Mouse (Mus musculus): ENCODE results near the gene Ccnb1ip1. TPM values are rescaled to one million over a fixed set of nuclear protein-coding genes. Genes with fewer than 3 reads are reported as not detected.

The Ccnb1ip1 gene
- polyA plus RNA-seq, 1 experiment from 2014 or later = not detected

DNA sequence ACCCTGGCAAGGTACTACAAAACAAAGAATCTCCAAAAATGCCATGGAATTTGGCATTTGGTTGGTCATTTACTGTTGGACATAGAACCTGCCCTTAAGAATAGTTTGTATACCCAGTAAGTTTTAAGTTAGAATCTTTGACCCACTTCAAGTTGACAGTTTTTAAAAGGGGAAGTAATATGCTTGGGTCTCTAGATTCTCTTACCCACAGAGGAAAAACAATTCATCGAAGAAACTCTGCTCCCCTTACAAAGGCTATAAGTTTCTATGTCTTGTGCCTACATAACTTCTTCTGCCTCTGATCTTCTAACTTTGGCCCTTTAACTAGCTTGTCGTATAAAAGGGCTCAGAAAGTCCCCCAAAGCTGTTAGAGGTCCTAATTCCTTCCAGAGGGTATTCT lies 67.2 kb downstream of the Ccnb1ip1 start:
- no peak overlapping the region for H3K27ac ChIP-seq
- H3K36me3 ChIP-seq (ENCODE audit: inconsistent target) = no peaks in the 10 kb centered on the region
- no peak overlapping the region for H3K4me3 ChIP-seq (ENCODE audit: inconsistent target)
- 3% methylated on average over 2 of the region's 2 CpGs for WGBS (ENCODE audit: missing documents)
- no peaks in the 10 kb centered on the region for H3K79me2 ChIP-seq (ENCODE audit: inconsistent target)

Other genes starting within 250 kb of the Ccnb1ip1 start
- not detected in 3 replicates for gene Olfr744, start 192.9 kb downstream of the Ccnb1ip1 start, polyA plus RNA-seq (2018)
- not detected in 3 replicates for gene Olfr745, start 168.3 kb downstream of the Ccnb1ip1 start, polyA plus RNA-seq (2018)
- not detected in 3 replicates for gene Olfr746, start 160.6 kb downstream of the Ccnb1ip1 start, polyA plus RNA-seq (2018)
- not detected in 3 replicates for gene Olfr747, start 114.5 kb downstream of the Ccnb1ip1 start, polyA plus RNA-seq (2018)
- gene Olfr748, start 100.4 kb downstream of the Ccnb1ip1 start, polyA plus RNA-seq (2018) = not detected in 3 replicates
- gene Olfr749, start 62.6 kb downstream of the Ccnb1ip1 start, polyA plus RNA-seq (2018) = not detected in 3 replicates
- 16.4 to 32.4 TPM (median 31.5 TPM) in 3 replicates for gene Ttc5, start 22.2 kb downstream of the Ccnb1ip1 start, polyA plus RNA-seq (2018)
- 34.4 to 55.8 TPM (median 53.8 TPM) in 3 replicates for gene Parp2, start 109 bp upstream of the Ccnb1ip1 start, polyA plus RNA-seq (2018)
- 54.3 to 116 TPM (median 85.4 TPM) in 3 replicates for gene Tep1, start 62.8 kb upstream of the Ccnb1ip1 start, polyA plus RNA-seq (2018)
- 0.10 to 0.34 TPM in 2 of 3 replicates, not detected in the other for gene Klhl33, start 89.8 kb upstream of the Ccnb1ip1 start, polyA plus RNA-seq (2018)
- 56.9 to 68.6 TPM (median 67.4 TPM) in 3 replicates for gene Osgep, start 117.2 kb upstream of the Ccnb1ip1 start, polyA plus RNA-seq (2018)
- gene Apex1, start 117.2 kb upstream of the Ccnb1ip1 start, polyA plus RNA-seq (2018) = 33.4 to 83.1 TPM (median 37.9 TPM) in 3 replicates
- gene Pip4p1, start 123.1 kb upstream of the Ccnb1ip1 start, polyA plus RNA-seq (2018) = 52.7 to 128 TPM (median 76.1 TPM) in 3 replicates
- 39.2 to 329 TPM (median 249 TPM) in 3 replicates for gene Pnp, start 123.3 kb upstream of the Ccnb1ip1 start, polyA plus RNA-seq (2018)
- 224 to 377 TPM (median 317 TPM) in 3 replicates for gene Gm49342, start 136.8 kb upstream of the Ccnb1ip1 start, polyA plus RNA-seq (2018)
- gene Pnp2, start 148.3 kb upstream of the Ccnb1ip1 start, polyA plus RNA-seq (2018) = 0.75 to 1.5 TPM (median 1.2 TPM) in 3 replicates
- not detected in 3 replicates for gene Rnase10, start 200.0 kb upstream of the Ccnb1ip1 start, polyA plus RNA-seq (2018)
- not detected in 3 replicates for gene Rnase9, start 234.1 kb upstream of the Ccnb1ip1 start, polyA plus RNA-seq (2018)
- not detected in 3 replicates for gene Rnase11, start 242.4 kb upstream of the Ccnb1ip1 start, polyA plus RNA-seq (2018)
- not detected in 3 replicates for gene Rnase12, start 249.9 kb upstream of the Ccnb1ip1 start, polyA plus RNA-seq (2018)